ENCODE assay signal across 25 mouse cellular contexts in genomic region chr9:124066572-124067103, GRCm38 (mm10). TPM values are rescaled to one million over a fixed set of nuclear protein-coding genes. Genes with fewer than 3 reads are reported as not detected.
DNase-seq lines count a peak whose midpoint lies in the region; ATAC-seq and TF ChIP-seq lines count a peak whose summit lies in the region.
"Had no signal": no experiment of that assay in that cellular context is flagged by ENCODE, and none has a peak within 500 bp of the region (broad histone marks: within the 10 kb centered on the region; RNA-seq: fewer than 3 reads in every experiment).

No protein-coding gene starts in this region.

- TF ChIP-seq CTCF in CH12.LX (conservative IDR thresholded peaks at IDR 0.05 in 1 of 2, IDR thresholded peaks at IDR 0.05 in 1 of 2; ENCODE audit: low read depth in 2 of 2, low read length in 2 of 2) = no peak
- no peak for TF ChIP-seq CTCF in bone marrow macrophage, adult 2 months (IDR thresholded peaks at IDR 0.05; ENCODE audit: low read depth, low read length)

- TF ChIP-seq EP300 in CH12.LX (IDR thresholded peaks at IDR 0.05; ENCODE audit: low read length) = no peak

- no peak for TF ChIP-seq POLR2A in CH12.LX (IDR thresholded peaks at IDR 0.05; ENCODE audit: low read depth, low read length)
- no peak for TF ChIP-seq POLR2A in bone marrow macrophage, adult 2 months (IDR thresholded peaks at IDR 0.05; ENCODE audit: borderline replicate concordance, low read depth, low read length)

- no peak overlapping the region for H3K9ac ChIP-seq in CH12.LX (ENCODE audit: insufficient read depth, low read depth)
- H3K9ac ChIP-seq: embryonic facial prominence, embryonic 12.5 days; forebrain, embryonic 13.5 days; forebrain, embryonic 15.5 days; forebrain, postnatal 0 days had no signal

- ATAC-seq in granulocyte monocyte progenitor cell, adult 5-6 weeks (replicated peaks; ENCODE audit: poor library complexity, severe bottlenecking) = no peak
- ATAC-seq: activated CD4-positive, CD25-positive, alpha-beta regulatory T cell, adult 4 months; CD4-positive, CD25-positive, alpha-beta regulatory T cell, adult 4 months; forebrain, embryonic 13.5 days; forebrain, embryonic 15.5 days; forebrain, postnatal 0 days; Patski had no signal

- no peaks in the 10 kb centered on the region for H3K36me3 ChIP-seq in CH12.LX (replicated peaks in 1 of 2; ENCODE audit: control insufficient read depth in 1 of 2, insufficient read depth in 1 of 2, low read length in 1 of 2)
- H3K36me3 ChIP-seq in macrophage (ENCODE audit: inconsistent target) = no peaks in the 10 kb centered on the region
- H3K36me3 ChIP-seq: embryonic facial prominence, embryonic 10.5 days; embryonic facial prominence, embryonic 12.5 days; forebrain, embryonic 15.5 days had no signal

- H3K4me3 ChIP-seq in CH12.LX (replicated peaks in 1 of 3; ENCODE audit: low read depth in 2 of 3, low read length in 2 of 3, poor library complexity in 1 of 3) (no peak overlapping the region), macrophage (ENCODE audit: inconsistent target) (no peak overlapping the region)
- no peak overlapping the region for H3K4me3 ChIP-seq in bone marrow macrophage, adult 2 months (ENCODE audit: insufficient read depth, low read length)
- H3K4me3 ChIP-seq: embryonic facial prominence, embryonic 10.5 days; embryonic facial prominence, embryonic 12.5 days; forebrain, embryonic 13.5 days; forebrain, embryonic 15.5 days had no signal

- intact Hi-C loops in left cerebral cortex, postnatal 10 days (cut with DNase I) = no loop called here

- no peaks in the 10 kb centered on the region for H3K79me2 ChIP-seq in CH12.LX (replicated peaks; ENCODE audit: control insufficient read depth, extremely low read depth, insufficient read depth, poor library complexity, severe bottlenecking)
- no peaks in the 10 kb centered on the region for H3K79me2 ChIP-seq in macrophage (ENCODE audit: inconsistent target)

- no peaks in the 10 kb centered on the region for H3K27me3 ChIP-seq in CH12.LX (replicated peaks)
- H3K27me3 ChIP-seq: embryonic facial prominence, embryonic 12.5 days; forebrain, embryonic 13.5 days; forebrain, embryonic 15.5 days; Patski had no signal

- peaks cover 4 to 16% of the 10 kb centered on the region in 2 experiments; a peak in 3 of 4 replicates for H3K4me1 ChIP-seq in CH12.LX (ENCODE audit: control insufficient read depth in 1 of 2, insufficient read depth in 2 of 2)
- peaks cover 38% of the 10 kb centered on the region for H3K4me1 ChIP-seq in bone marrow macrophage, adult 2 months (ENCODE audit: control insufficient read depth, insufficient read depth, low read length)
- H3K4me1 ChIP-seq: embryonic facial prominence, embryonic 10.5 days; embryonic facial prominence, embryonic 12.5 days; forebrain, embryonic 13.5 days; forebrain, embryonic 15.5 days had no signal

- H3K9me3 ChIP-seq in CH12.LX (replicated peaks; ENCODE audit: low read length) = no peaks in the 10 kb centered on the region
- H3K9me3 ChIP-seq: embryonic facial prominence, embryonic 10.5 days; embryonic facial prominence, embryonic 12.5 days; forebrain, embryonic 13.5 days; forebrain, embryonic 15.5 days had no signal

- no peak for TF ChIP-seq RAD21 in CH12.LX (IDR thresholded peaks at IDR 0.05; ENCODE audit: low read depth, low read length)

- in situ Hi-C loops in CH12.LX (cut with MboI; ENCODE audit: low pct_ligation_motif_present, low pct_unique_long_range_greater_than_20kb, low sequenced_read_pairs) = no loop called here

- no peak for DNase-seq in CH12.LX (ENCODE audit: extremely low read depth)
- DNase-seq in left cerebral cortex, postnatal 10 days (ENCODE audit: extremely low spot score in 1 of 2, low spot score in 2 of 2) = no peak
- DNase-seq: adrenal gland, adult 8-10 months; adrenal gland, postnatal 14 days; adrenal gland, postnatal 36 days; B cell, adult 2 months; cerebellum, adult 11-12 months; cerebellum, adult 2 months; cerebellum, adult 9-10 months; cerebellum, postnatal 10 days; cerebellum, postnatal 25 days; forebrain, postnatal 0 days had no signal

- dilution Hi-C loops in CH12.LX (cut with MboI; ENCODE audit: extremely low pct_ligation_motif_present, extremely low pct_unique_long_range_greater_than_20kb, low sequenced_read_pairs) = no loop called here

- H3K27ac ChIP-seq in CH12.LX (ENCODE audit: insufficient read depth, low read depth) (no peak overlapping the region), macrophage (peak overlapping the region; percentile 99)
- peak overlapping the region; percentile 96 for H3K27ac ChIP-seq in bone marrow macrophage, adult 2 months (ENCODE audit: insufficient read depth, low read depth, low read length)
- H3K27ac ChIP-seq: embryonic facial prominence, embryonic 10.5 days; embryonic facial prominence, embryonic 12.5 days; forebrain, embryonic 13.5 days; forebrain, embryonic 15.5 days had no signal

- H3K4me2 ChIP-seq in CH12.LX (ENCODE audit: insufficient read depth, low read depth, poor library complexity, severe bottlenecking) = no peak overlapping the region
- H3K4me2 ChIP-seq: embryonic facial prominence, embryonic 12.5 days; forebrain, embryonic 13.5 days; forebrain, embryonic 15.5 days had no signal

TF ChIP-seq in CH12.LX, 34 proteins besides CTCF, POLR2A, EP300 and RAD21:
- no peak for TF ChIP-seq ETS1 (conservative IDR thresholded peaks at IDR 0.05; ENCODE audit: low read depth, low read length)
- 0 out of 2 replicates have a peak, but pooled peaks have one; percentile 62 for TF ChIP-seq ZMIZ1 (IDR thresholded peaks at IDR 0.05; ENCODE audit: low read depth, low read length)
- TF ChIP-seq JUN (IDR thresholded peaks at IDR 0.05; ENCODE audit: insufficient read depth, low read depth, low read length) = no peak
- no peak for TF ChIP-seq SMC3 (IDR thresholded peaks at IDR 0.05; ENCODE audit: low read depth, low read length)
- no peak for TF ChIP-seq CHD1 (IDR thresholded peaks at IDR 0.05; ENCODE audit: low read depth, low read length)
- peak; percentile 83 for TF ChIP-seq TBP (conservative IDR thresholded peaks at IDR 0.05; ENCODE audit: low read depth, low read length)
- no peak for TF ChIP-seq MAFK (IDR thresholded peaks at IDR 0.05; ENCODE audit: insufficient replicate concordance, low read length)

RNA-seq across cellular contexts. Expression of gene Ccr2, which starts 35.1 kb away (rescaled TPM):
- not detected in 2 replicates for total RNA-seq in CH12.LX (2012; rRNA removed)
- not detected in 2 replicates for total RNA-seq in CH12.LX (2014; rRNA removed)
- not detected in 2 replicates for polyA plus RNA-seq in CH12.LX (2012; ENCODE audit: insufficient read length, low read depth)
- 126 and 129 TPM in 2 replicates for polyA plus RNA-seq in bone marrow macrophage, adult 2 months (2012; ENCODE audit: insufficient read depth, insufficient read length, missing spikeins)
- total RNA-seq in macrophage (2018; cell fraction: chromatin; rRNA removed) = 1 to 10 TPM in 22 of 26 experiments, under 1 TPM in 4; 0.13 to 3.2 (median 1.6) TPM
- 10 to 100 TPM in 7 of 26 experiments, 1 to 10 TPM in 19; 3.3 to 16.4 (median 8.1) TPM for total RNA-seq in macrophage (2018; cell fraction: cytosol; rRNA removed)
- 10 to 100 TPM in 16 of 26 experiments, 1 to 10 TPM in 10; 3.2 to 27.2 (median 11.5) TPM for total RNA-seq in macrophage (2018; cell fraction: nucleus; rRNA removed)
- polyA plus RNA-seq in macrophage (2018) = 12.0 to 16.3 TPM (median 12.9 TPM) in 3 replicates
- total RNA-seq in granulocyte monocyte progenitor cell, adult 5-6 weeks (2014; fragmentation: Nextera tagmentation) = 77.9 and 81.0 TPM in 2 replicates
- total RNA-seq in granulocyte monocyte progenitor cell, adult 5-6 weeks (2017) = 132 and 146 TPM in 2 replicates
- total RNA-seq in left cerebral cortex, postnatal 10 days (2021) = under 1 TPM; 0.06 to 0.24 TPM
- total RNA-seq: ES-E14 had no signal
- polyA plus RNA-seq: Patski had no signal

RNA-seq across cellular contexts. Expression of gene Ccr3, which starts 44.9 kb away (rescaled TPM):
- total RNA-seq in CH12.LX (2012; rRNA removed) = 0.04 TPM in 1 of 2 replicates, not detected in the other
- total RNA-seq in CH12.LX (2014; rRNA removed) = not detected in 2 replicates
- polyA plus RNA-seq in CH12.LX (2012; ENCODE audit: insufficient read length, low read depth) = not detected in 2 replicates
- polyA plus RNA-seq in bone marrow macrophage, adult 2 months (2012; ENCODE audit: insufficient read depth, insufficient read length, missing spikeins) = 4.6 and 4.9 TPM in 2 replicates
- total RNA-seq in macrophage (2018; cell fraction: chromatin; rRNA removed) = 10 to 100 TPM in 2 of 26 experiments, 1 to 10 TPM in 18, under 1 TPM in 6; 0.50 to 23.6 (median 2.3) TPM
- 10 to 100 TPM in 4 of 26 experiments, 1 to 10 TPM in 20, under 1 TPM in 2; 0.97 to 19.4 (median 2.7) TPM for total RNA-seq in macrophage (2018; cell fraction: cytosol; rRNA removed)
- total RNA-seq in macrophage (2018; cell fraction: nucleus; rRNA removed) = 10 to 100 TPM in 6 of 26 experiments, 1 to 10 TPM in 19, under 1 TPM in 1; 0.72 to 17.5 (median 4.5) TPM
- polyA plus RNA-seq in macrophage (2018) = 4.1 to 30.2 TPM (median 6.8 TPM) in 3 replicates
- not detected in 2 replicates for total RNA-seq in granulocyte monocyte progenitor cell, adult 5-6 weeks (2014; fragmentation: Nextera tagmentation)
- total RNA-seq in granulocyte monocyte progenitor cell, adult 5-6 weeks (2017) = 0.36 and 0.73 TPM in 2 replicates
- under 1 TPM in 1 of 2 experiments, not detected in 1; 0.10 TPM for total RNA-seq in left cerebral cortex, postnatal 10 days (2021)
- total RNA-seq: adrenal gland, adult 18-20 months; adrenal gland, adult 8-10 months; ES-E14 had no signal
- polyA plus RNA-seq: cerebellum, adult 2 months; embryonic facial prominence, embryonic 10.5 days; embryonic facial prominence, embryonic 12.5 days; forebrain, embryonic 11.5 days; forebrain, embryonic 13.5 days; forebrain, embryonic 15.5 days; forebrain, postnatal 0 days; Patski had no signal

RNA-seq across cellular contexts. Expression of gene Ccr5, which starts 54.7 kb away (rescaled TPM):
- total RNA-seq in CH12.LX (2012; rRNA removed) = 1.0 and 1.2 TPM in 2 replicates
- 0.54 and 0.86 TPM in 2 replicates for total RNA-seq in CH12.LX (2014; rRNA removed)
- 1.8 and 2.1 TPM in 2 replicates for polyA plus RNA-seq in CH12.LX (2012; ENCODE audit: insufficient read length, low read depth)
- polyA plus RNA-seq in bone marrow macrophage, adult 2 months (2012; ENCODE audit: insufficient read depth, insufficient read length, missing spikeins) = 370 and 381 TPM in 2 replicates
- 10 to 100 TPM in 24 of 26 experiments, 1 to 10 TPM in 2; 6.4 to 67.8 (median 36.9) TPM for total RNA-seq in macrophage (2018; cell fraction: chromatin; rRNA removed)
- 10 to 100 TPM; 11.2 to 47.8 (median 22.9) TPM for total RNA-seq in macrophage (2018; cell fraction: cytosol; rRNA removed)
- total RNA-seq in macrophage (2018; cell fraction: nucleus; rRNA removed) = 100 to 1,000 TPM in 3 of 26 experiments, 10 to 100 TPM in 23; 35.1 to 108 (median 75.8) TPM
- 25.3 to 36.3 TPM (median 25.4 TPM) in 3 replicates for polyA plus RNA-seq in macrophage (2018)
- 0.04 and 2.4 TPM in 2 replicates for total RNA-seq in granulocyte monocyte progenitor cell, adult 5-6 weeks (2014; fragmentation: Nextera tagmentation)
- total RNA-seq in granulocyte monocyte progenitor cell, adult 5-6 weeks (2017) = 0.31 and 0.34 TPM in 2 replicates
- total RNA-seq in left cerebral cortex, postnatal 10 days (2021) = 1 to 10 TPM; 6.0 to 7.4 TPM
- total RNA-seq: ES-E14 had no signal
- polyA plus RNA-seq: Patski had no signal

Comparison
In these comparisons a context has a peak if more than half of its experiments do, and no peak if none do; other contexts are left out.
1. RNA of gene Ccr2, which starts 35.1 kb away (total RNA-seq): 77.9 to 146 TPM in granulocyte monocyte progenitor cell, adult 5-6 weeks; 0.06 to 0.24 TPM in left cerebral cortex, postnatal 10 days and not detected in CH12.LX; every median in the first group is over 10 times any median in the second.